Mouse (Mus musculus) heart, postnatal 10 days (tissue): Measurements from ENCODE around the gene Frem2. TPM values are rescaled to one million over a fixed set of nuclear protein-coding genes. Genes with fewer than 3 reads are reported as not detected.

ENCODE experiments used
- DNase-seq, 2 experiments: peaks; one replicate each; pipeline ENCODE4 v3.0.0; 2021
- intact Hi-C: fragments of 180-260 bp; cut with DNase I; formaldehyde crosslinking; loops from one replicate; pipeline ENCODE4 v1.15.1; 2025
- total RNA-seq, 2 experiments: library from RNA; stranded (reverse); gene quantifications; 2 replicates each; pipeline ENCODE4 v1.2.3; 2021

Frem2 gene
- total RNA-seq, 2 experiments from 2014 or later = 16.8 to 22.9 TPM

- DNase-seq = no peak
- intact Hi-C loops = no loop called here
These were observed 98.1 kb downstream of the Frem2 start for GRCm38 (mm10) chr3:53559056-53559455.

- DNase-seq = no peak
- intact Hi-C loops = no loop called here
These were observed 98.9 kb downstream of the Frem2 start for GRCm38 (mm10) chr3:53558230-53558629.

- intact Hi-C loops = no loop called here
These were observed 99.6 kb downstream of the Frem2 start for GRCm38 (mm10) chr3:53557388-53558214.

GRCm38 (mm10) chr3:53555031-53555952 is 101.9 kb downstream of the Frem2 start:
- intact Hi-C loops = no loop called here
- DNase-seq = no peak

More at GRCm38 (mm10) chr3:53557388-53558214, 99.6 kb downstream of the Frem2 start:
- no peak for DNase-seq

GRCm38 (mm10) chr3:53552691-53553090 is 104.5 kb downstream of the Frem2 start:
- intact Hi-C loops = no loop called here
- no peak for DNase-seq

GRCm38 (mm10) chr3:53532091-53532490 is 125.1 kb downstream of the Frem2 start:
- DNase-seq = no peak
- intact Hi-C loops = no loop called here

GRCm38 (mm10) chr3:53530305-53530704 is 126.8 kb downstream of the Frem2 start:
- intact Hi-C loops = no loop called here
- DNase-seq = no peak

- intact Hi-C loops = loop anchor here (1.0 to 10.0 kb wide), 3 partner anchors 133 to 629 kb away; partner anchors contain the start of gene Trpc4
- peak; percentile 73 to 82 for DNase-seq
These were observed 131.4 kb downstream of the Frem2 start for GRCm38 (mm10) chr3:53525737-53526136.

GRCm38 (mm10) chr3:53522794-53523193 is 134.4 kb downstream of the Frem2 start:
- no peak for DNase-seq
- intact Hi-C loops = loop anchor here (10.0 kb wide), 1 partner anchor 632 kb away; the partner anchor contains the start of gene Trpc4

- no peak for DNase-seq
- intact Hi-C loops = no loop called here
These were observed 142.7 kb downstream of the Frem2 start for GRCm38 (mm10) chr3:53514221-53515065.

- DNase-seq = no peak
- intact Hi-C loops = no loop called here
These were observed 144.1 kb downstream of the Frem2 start for GRCm38 (mm10) chr3:53513096-53513495.

- DNase-seq = no peak
- intact Hi-C loops = loop anchor here (5.0 kb wide), 1 partner anchor 1250 kb away; no protein-coding TSS in a partner anchor
These were observed 154.7 kb downstream of the Frem2 start for GRCm38 (mm10) chr3:53502428-53502827.

- peak; percentile 32 to 50 for DNase-seq
- intact Hi-C loops = no loop called here
These were observed 158.7 kb downstream of the Frem2 start for GRCm38 (mm10) chr3:53498351-53498905.

GRCm38 (mm10) chr3:53488353-53488752 is 168.8 kb downstream of the Frem2 start, which contains the start of gene Stoml3:
Gene Stoml3 (plus strand): TSS chr3:53488653.
- DNase-seq = no peak
- intact Hi-C loops = no loop called here

GRCm38 (mm10) chr3:53486996-53487576 is 170.1 kb downstream of the Frem2 start:
- intact Hi-C loops = no loop called here

GRCm38 (mm10) chr3:53486561-53486960 is 170.6 kb downstream of the Frem2 start:
- no peak for DNase-seq
- intact Hi-C loops = no loop called here

More at GRCm38 (mm10) chr3:53486996-53487576, 170.1 kb downstream of the Frem2 start:
- no peak for DNase-seq

- intact Hi-C loops = no loop called here
These were observed 173.6 kb downstream of the Frem2 start for GRCm38 (mm10) chr3:53483414-53484059.

GRCm38 (mm10) chr3:53478419-53479046 is 178.6 kb downstream of the Frem2 start:
- intact Hi-C loops = no loop called here
- no peak for DNase-seq

More at GRCm38 (mm10) chr3:53483414-53484059, 173.6 kb downstream of the Frem2 start:
- no peak for DNase-seq
